Mouse (Mus musculus): Measurements from ENCODE around the gene Snorc. TPM values are rescaled to one million over a fixed set of nuclear protein-coding genes. Genes with fewer than 3 reads are reported as not detected.
A peak's percentile ranks its signal among the peaks of the same experiment; 100 is the strongest.

Gene Snorc
- polyA plus RNA-seq, 1 experiment from 2014 or later, result not detected

DNA sequence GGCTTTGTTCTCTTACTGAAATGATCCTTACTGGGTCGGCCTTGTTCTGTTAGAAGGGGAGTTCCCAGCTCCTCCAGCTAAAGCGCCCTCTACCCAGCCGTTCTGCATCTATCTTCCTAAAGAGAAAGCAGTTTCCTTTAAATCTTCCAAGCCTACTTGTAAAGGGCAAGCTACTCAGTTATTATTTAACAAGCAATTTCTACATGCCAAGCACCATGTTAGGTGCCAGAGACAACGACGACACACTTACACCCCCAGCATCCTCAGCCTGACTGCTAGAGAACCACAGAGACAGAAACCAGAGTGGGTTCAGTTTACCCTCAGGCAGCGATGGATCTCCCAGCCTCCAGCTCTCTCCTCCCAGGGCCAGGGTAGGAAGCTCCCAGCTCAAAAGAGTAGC is 37.8 kb downstream of the Snorc start:
- 60% methylated on average over 6 of the region's 6 CpGs for WGBS
- no peak for ATAC-seq
- peaks cover 5% of the 10 kb centered on the region; the same call in 1 of the 2 replicates for H3K4me1 ChIP-seq (ENCODE audit: control insufficient read depth, insufficient read depth, low read length)
- no peak overlapping the region for H3K4me2 ChIP-seq (ENCODE audit: low read length)
- no peaks in the 10 kb centered on the region for H3K36me3 ChIP-seq (ENCODE audit: control insufficient read depth, insufficient read depth, low read length)
- no peak overlapping the region for H3K4me3 ChIP-seq (ENCODE audit: low read depth, low read length)
- no peaks in the 10 kb centered on the region for H3K9me3 ChIP-seq (replicated peaks; ENCODE audit: control insufficient read depth, low read length)
- H3K9ac ChIP-seq (ENCODE audit: low read length), result no peak overlapping the region
- H3K27ac ChIP-seq (ENCODE audit: low read depth, low read length), result no peak overlapping the region
- no peak for DNase-seq (ENCODE audit: low spot score)
- H3K27me3 ChIP-seq (replicated peaks; ENCODE audit: control insufficient read depth, insufficient read depth, low read length), result peaks cover 25% of the 10 kb centered on the region

GRCm38 (mm10) chr1:87508591-87509560 is 38.8 kb downstream of the Snorc start:
- Histone ChIP-seq H3K36me3 (ENCODE audit: control insufficient read depth, insufficient read depth, low read length) (no peaks in the 10 kb centered on the region), H3K4me3 (ENCODE audit: low read depth, low read length) (peak overlapping the region; percentile 69), H3K4me1 (ENCODE audit: control insufficient read depth, insufficient read depth, low read length) (peaks cover 5% of the 10 kb centered on the region; the same call in 1 of the 2 replicates), H3K27me3 (replicated peaks; ENCODE audit: control insufficient read depth, insufficient read depth, low read length) (peaks cover 25% of the 10 kb centered on the region), H3K9ac (ENCODE audit: low read length) (peak overlapping the region; percentile 79; the same call in 1 of the 2 replicates), H3K4me2 (ENCODE audit: low read length) (peak overlapping the region; percentile 94), H3K9me3 (replicated peaks; ENCODE audit: control insufficient read depth, low read length) (no peaks in the 10 kb centered on the region), H3K27ac (ENCODE audit: low read depth, low read length) (no peak overlapping the region)
- ATAC-seq (no peak), DNase-seq (ENCODE audit: low spot score) (no peak)
- WGBS, result 22% methylated on average over 26 of the region's 26 CpGs

DNA sequence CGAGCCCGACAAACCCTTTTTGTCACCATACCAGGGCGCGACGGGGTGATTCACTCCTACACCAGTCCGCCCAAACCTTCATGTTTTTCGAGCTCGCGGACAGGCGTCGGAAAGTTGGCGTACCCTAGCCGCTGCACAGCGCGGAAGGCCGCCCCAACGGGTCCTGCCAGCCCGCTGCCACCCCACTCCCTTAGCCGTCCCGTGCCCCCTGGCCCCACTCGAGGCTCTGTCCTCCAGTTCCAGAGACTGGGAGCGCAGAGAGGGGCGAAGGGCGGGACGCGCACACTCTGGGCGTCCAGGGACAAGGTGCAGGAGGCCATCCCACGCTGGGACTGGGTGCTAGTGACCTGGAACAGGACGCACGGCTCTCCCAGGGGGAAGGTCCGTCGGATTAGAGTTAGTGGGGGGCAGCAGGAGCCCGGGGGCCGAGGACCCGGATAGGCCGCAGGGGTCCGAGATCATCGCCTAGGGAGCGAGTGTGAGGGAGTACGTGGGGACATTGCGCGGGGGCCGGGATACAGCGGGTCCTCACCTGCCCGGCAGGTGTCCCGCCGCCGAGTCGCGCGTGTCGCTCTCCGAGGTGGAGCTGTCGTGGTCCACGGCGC is 39.6 kb downstream of the Snorc start, which contains the start of gene Neu2:
Gene Neu2 (plus strand): TSS at position 329 of the 605 bp plus-strand sequence.
- ATAC-seq, result peak; percentile 36
- DNase-seq (ENCODE audit: low spot score), result no peak
- H3K4me1 ChIP-seq (ENCODE audit: control insufficient read depth, insufficient read depth, low read length), result peaks cover 5% of the 10 kb centered on the region; the same call in 1 of the 2 replicates
- peaks cover 25% of the 10 kb centered on the region for H3K27me3 ChIP-seq (replicated peaks; ENCODE audit: control insufficient read depth, insufficient read depth, low read length)
- H3K9ac ChIP-seq (ENCODE audit: low read length), result peak within 1 kb of the TSS; percentile 79
- peak within 1 kb of the TSS; percentile 94 for H3K4me2 ChIP-seq (ENCODE audit: low read length)
- peak within 1 kb of the TSS; percentile 69 for H3K4me3 ChIP-seq (ENCODE audit: low read depth, low read length)
- no peaks in the 10 kb centered on the region for H3K36me3 ChIP-seq (ENCODE audit: control insufficient read depth, insufficient read depth, low read length)
- 1% methylated on average over 51 of the region's 56 CpGs for WGBS
- no peaks in the 10 kb centered on the region for H3K9me3 ChIP-seq (replicated peaks; ENCODE audit: control insufficient read depth, low read length)
- no peak within 1 kb of the TSS for H3K27ac ChIP-seq (ENCODE audit: low read depth, low read length)

DNA sequence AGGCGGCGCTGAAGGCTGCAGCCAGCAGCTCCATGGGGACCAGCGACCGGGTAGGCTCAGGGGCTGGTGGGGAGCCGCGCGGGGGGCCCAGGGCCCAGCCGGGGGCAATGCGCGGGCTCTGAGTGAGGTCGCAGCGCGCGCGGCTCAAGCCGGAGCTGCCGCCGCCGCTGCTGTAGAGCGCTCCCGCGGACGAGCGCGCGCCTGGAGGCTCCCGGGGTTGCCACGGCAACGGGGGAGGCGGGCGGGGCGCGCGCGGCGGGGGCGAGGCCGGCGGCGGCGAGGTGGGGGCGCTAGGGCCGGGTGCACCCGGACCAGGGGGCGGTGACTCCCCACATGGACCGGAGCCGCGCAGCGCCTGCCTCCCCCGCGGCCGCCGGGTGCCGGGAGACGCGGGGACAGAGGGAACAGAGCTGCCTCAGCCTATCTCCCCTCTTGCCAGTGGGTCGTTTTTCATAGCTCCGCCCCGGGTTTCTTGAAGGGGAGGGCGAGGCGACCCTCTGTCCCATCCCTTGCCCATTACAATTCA is 40.2 kb downstream of the Snorc start:
- Histone ChIP-seq H3K27me3 (replicated peaks; ENCODE audit: control insufficient read depth, insufficient read depth, low read length) (peaks cover 25% of the 10 kb centered on the region), H3K4me2 (ENCODE audit: low read length) (peak overlapping the region; percentile 94), H3K27ac (ENCODE audit: low read depth, low read length) (no peak overlapping the region), H3K9ac (ENCODE audit: low read length) (peak overlapping the region; percentile 79), H3K4me3 (ENCODE audit: low read depth, low read length) (peak overlapping the region; percentile 69), H3K4me1 (ENCODE audit: control insufficient read depth, insufficient read depth, low read length) (peaks cover 5% of the 10 kb centered on the region; the same call in 1 of the 2 replicates), H3K9me3 (replicated peaks; ENCODE audit: control insufficient read depth, low read length) (no peaks in the 10 kb centered on the region), H3K36me3 (ENCODE audit: control insufficient read depth, insufficient read depth, low read length) (no peaks in the 10 kb centered on the region)
- ATAC-seq (peak; percentile 91), DNase-seq (ENCODE audit: low spot score) (peak; percentile 80)
- under 1% methylated on average over 41 of the region's 61 CpGs for WGBS

DNA sequence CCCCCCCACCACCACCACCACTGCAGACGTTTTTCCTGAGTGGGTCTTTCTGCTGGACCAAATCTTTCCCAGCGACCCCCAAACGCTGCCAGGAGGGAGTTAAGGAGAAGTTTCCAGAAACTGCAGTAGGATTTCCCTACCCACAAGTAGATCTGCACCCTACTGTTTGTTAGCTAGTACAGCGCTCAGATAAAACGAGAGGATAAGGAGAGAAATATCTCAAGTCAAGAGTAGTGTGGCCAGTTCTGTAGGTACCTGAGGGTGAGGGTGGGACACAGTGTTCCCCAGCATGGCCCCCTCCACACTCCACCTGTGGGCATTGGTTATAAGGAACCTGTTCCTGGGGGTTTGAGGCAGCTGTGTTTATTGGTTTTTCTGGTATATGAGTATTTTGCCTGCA is 40.8 kb downstream of the Snorc start:
- Histone ChIP-seq H3K27ac (ENCODE audit: low read depth, low read length) (no peak overlapping the region), H3K4me3 (ENCODE audit: low read depth, low read length) (peak overlapping the region; percentile 69), H3K36me3 (ENCODE audit: control insufficient read depth, insufficient read depth, low read length) (no peaks in the 10 kb centered on the region), H3K27me3 (replicated peaks; ENCODE audit: control insufficient read depth, insufficient read depth, low read length) (peaks cover 25% of the 10 kb centered on the region), H3K9ac (ENCODE audit: low read length) (no peak overlapping the region), H3K4me2 (ENCODE audit: low read length) (peak overlapping the region; percentile 94), H3K4me1 (ENCODE audit: control insufficient read depth, insufficient read depth, low read length) (peaks cover 5% of the 10 kb centered on the region; the same call in 1 of the 2 replicates), H3K9me3 (replicated peaks; ENCODE audit: control insufficient read depth, low read length) (no peaks in the 10 kb centered on the region)
- WGBS, result 11% methylated on average over 5 of the region's 5 CpGs
- ATAC-seq, result peak; percentile 22; the same call in 1 of the 2 replicates
- no peak for DNase-seq (ENCODE audit: low spot score)

DNA sequence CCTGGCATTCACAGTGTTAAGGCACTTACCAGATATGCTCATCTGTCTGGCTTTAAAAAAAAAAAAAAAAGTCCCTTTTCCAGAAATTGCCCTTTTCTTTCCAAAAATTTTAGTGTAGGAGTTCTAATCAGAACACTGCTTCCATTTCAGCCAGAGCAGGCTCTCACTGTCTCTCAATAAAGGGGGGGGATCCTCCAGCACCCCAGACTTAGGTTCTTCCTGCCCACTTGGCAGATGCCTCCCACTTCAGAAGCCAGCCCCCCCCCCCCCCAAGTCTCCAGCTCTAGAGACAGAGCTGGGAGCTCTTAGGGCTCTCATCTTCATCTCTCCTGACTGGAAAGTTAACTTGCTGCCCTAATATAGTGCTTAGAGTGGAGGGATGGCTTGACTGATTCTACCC is 50.4 kb downstream of the Snorc start:
- no peaks in the 10 kb centered on the region for H3K36me3 ChIP-seq (ENCODE audit: control insufficient read depth, insufficient read depth, low read length)
- H3K4me2 ChIP-seq (ENCODE audit: low read length), result no peak overlapping the region
- no peak overlapping the region for H3K27ac ChIP-seq (ENCODE audit: low read depth, low read length)
- no peak overlapping the region for H3K4me3 ChIP-seq (ENCODE audit: low read depth, low read length)
- no peak overlapping the region for H3K9ac ChIP-seq (ENCODE audit: low read length)
- ATAC-seq, result no peak
- H3K9me3 ChIP-seq (replicated peaks; ENCODE audit: control insufficient read depth, low read length), result no peaks in the 10 kb centered on the region
- no peaks in the 10 kb centered on the region for H3K4me1 ChIP-seq (ENCODE audit: control insufficient read depth, insufficient read depth, low read length)
- no peaks in the 10 kb centered on the region for H3K27me3 ChIP-seq (replicated peaks; ENCODE audit: control insufficient read depth, insufficient read depth, low read length)
- no peak for DNase-seq (ENCODE audit: low spot score)

GRCm38 (mm10) chr1:87521523-87521922 is 51.5 kb downstream of the Snorc start:
- Histone ChIP-seq H3K4me1 (ENCODE audit: control insufficient read depth, insufficient read depth, low read length) (no peaks in the 10 kb centered on the region), H3K27ac (ENCODE audit: low read depth, low read length) (no peak overlapping the region), H3K36me3 (ENCODE audit: control insufficient read depth, insufficient read depth, low read length) (no peaks in the 10 kb centered on the region), H3K9me3 (replicated peaks; ENCODE audit: control insufficient read depth, low read length) (no peaks in the 10 kb centered on the region), H3K27me3 (replicated peaks; ENCODE audit: control insufficient read depth, insufficient read depth, low read length) (no peaks in the 10 kb centered on the region), H3K9ac (ENCODE audit: low read length) (no peak overlapping the region), H3K4me3 (ENCODE audit: low read depth, low read length) (no peak overlapping the region), H3K4me2 (ENCODE audit: low read length) (no peak overlapping the region)
- 68% methylated on average over 1 of the region's 1 CpGs for WGBS
- DNase-seq (ENCODE audit: low spot score), result no peak
- no peak for ATAC-seq

DNA sequence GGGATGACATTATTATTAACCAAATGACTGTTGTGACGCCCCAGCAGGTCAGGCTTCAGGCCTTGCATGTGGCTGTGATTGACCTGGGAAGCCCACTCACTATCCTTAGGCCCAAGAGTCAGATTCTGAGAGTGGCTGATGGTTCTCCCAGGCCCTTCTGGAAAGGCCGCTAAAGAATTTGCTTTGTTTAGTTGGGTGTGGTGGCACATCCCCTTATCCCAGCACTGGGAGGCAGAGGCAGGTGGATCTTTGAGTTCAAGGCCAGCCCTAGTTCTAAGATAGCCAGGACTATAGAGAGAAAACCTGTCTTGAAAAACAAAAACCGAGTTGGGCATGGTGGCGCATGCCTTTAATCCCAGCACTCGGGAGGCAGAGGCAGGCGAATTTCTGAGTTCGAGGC is 55.0 kb downstream of the Snorc start:
- H3K36me3 ChIP-seq (ENCODE audit: control insufficient read depth, insufficient read depth, low read length), result no peaks in the 10 kb centered on the region
- no peaks in the 10 kb centered on the region for H3K4me1 ChIP-seq (ENCODE audit: control insufficient read depth, insufficient read depth, low read length)
- H3K27me3 ChIP-seq (replicated peaks; ENCODE audit: control insufficient read depth, insufficient read depth, low read length), result no peaks in the 10 kb centered on the region
- no peak overlapping the region for H3K4me3 ChIP-seq (ENCODE audit: low read depth, low read length)
- ATAC-seq, result no peak
- 93% methylated on average over 7 of the region's 7 CpGs for WGBS
- no peak overlapping the region for H3K9ac ChIP-seq (ENCODE audit: low read length)
- DNase-seq (ENCODE audit: low spot score), result no peak
- no peaks in the 10 kb centered on the region for H3K9me3 ChIP-seq (replicated peaks; ENCODE audit: control insufficient read depth, low read length)
- H3K4me2 ChIP-seq (ENCODE audit: low read length), result no peak overlapping the region
- H3K27ac ChIP-seq (ENCODE audit: low read depth, low read length), result no peak overlapping the region

Measured in forebrain, embryonic 14.5 days (tissue).